Mouse (Mus musculus) MEL (cell line): ENCODE measurements around the gene Mmp9. TPM values are rescaled to one million over a fixed set of nuclear protein-coding genes. Genes with fewer than 3 reads are reported as not detected.

Experiments
- DNase-seq: peaks from one replicate; pipeline ENCODE4 v3.0.0; 2011; ENCODE audit warnings: low read depth, low spot score
- H3K27ac ChIP-seq: 2 replicates; pipeline ENCODE4 v1.5.1; 2012; ENCODE audit warnings: low read depth, mild to moderate bottlenecking, control low read depth, low read length, moderate library complexity; ENCODE audit not compliant: control insufficient read depth
- H3K27me3 ChIP-seq, 2 experiments: fragments of 150-350 bp in 1 of 2; sonication (generic) in 1 of 2; 2 replicates each; pipeline ENCODE4 v1.6.1; 2012; ENCODE audit warnings: low read length in 2 of 2, mild to moderate bottlenecking in 2 of 2, improper control_type of control experiment in 1 of 2, moderate library complexity in 1 of 2; ENCODE audit not compliant: insufficient read depth in 2 of 2, control insufficient read depth in 1 of 2
- H3K36me3 ChIP-seq, 2 experiments: 2 replicates each; pipeline ENCODE4 v1.6.1; 2012 to 2014; ENCODE audit warnings: low read length in 2 of 2, improper control_type of control experiment in 1 of 2, inconsistent platforms in 1 of 2, mild to moderate bottlenecking in 1 of 2; ENCODE audit not compliant: insufficient read depth in 2 of 2, control insufficient read depth in 1 of 2
- H3K4me1 ChIP-seq, 2 experiments: fragments of 150-350 bp in 1 of 2; sonication (generic) in 1 of 2; 2 replicates each; pipeline ENCODE4 v1.6.1; 2012; ENCODE audit warnings: low read length in 2 of 2, improper control_type of control experiment in 1 of 2, mild to moderate bottlenecking in 1 of 2; ENCODE audit not compliant: insufficient read depth in 2 of 2, control insufficient read depth in 1 of 2
- H3K4me3 ChIP-seq, 2 experiments: fragments of 150-350 bp in 1 of 2; sonication (generic) in 1 of 2; 2 replicates each; pipeline ENCODE4 v1.5.1; 2012; ENCODE audit warnings: low read depth in 2 of 2, low read length in 2 of 2, mild to moderate bottlenecking in 2 of 2, moderate library complexity in 2 of 2, control low read depth in 1 of 2, improper control_type of control experiment in 1 of 2; ENCODE audit not compliant: control insufficient read depth in 1 of 2, insufficient read depth in 1 of 2
- H3K79me2 ChIP-seq: 2 replicates; pipeline ENCODE4 v1.6.1; 2012; ENCODE audit warnings: mild to moderate bottlenecking, low read length, moderate library complexity; ENCODE audit not compliant: control insufficient read depth, poor library complexity, insufficient read depth
- H3K9ac ChIP-seq: 2 replicates; pipeline ENCODE4 v1.6.1; 2012; ENCODE audit warnings: low read depth, mild to moderate bottlenecking, control low read depth, low read length, moderate library complexity; ENCODE audit not compliant: control insufficient read depth, poor library complexity, severe bottlenecking
- H3K9me3 ChIP-seq: fragments of 150-350 bp; sonication (generic); replicated peaks from 2 replicates; pipeline ENCODE4 v1.6.1; 2012; ENCODE audit warnings: mild to moderate bottlenecking, low read length, improper control_type of control experiment, moderate library complexity; ENCODE audit not compliant: insufficient read depth
- CHD2 ChIP-seq: IDR thresholded peaks from 2 replicates; pipeline ENCODE4 v1.6.1; 2011; ENCODE audit warnings: low read length, improper control_type of control experiment
- E2F4 ChIP-seq: IDR thresholded peaks from 2 replicates; pipeline ENCODE4 v1.6.1; 2011; ENCODE audit warnings: low read depth, low read length, improper control_type of control experiment, borderline replicate concordance
- ELF1 ChIP-seq: IDR thresholded peaks from 2 replicates; pipeline ENCODE4 v1.6.1; 2014; ENCODE audit warnings: low read depth, mild to moderate bottlenecking, inconsistent platforms, low read length, improper control_type of control experiment, moderate library complexity
- EP300 ChIP-seq, 2 experiments: IDR thresholded peaks; 2 replicates each; pipeline ENCODE4 v1.6.1; 2011; ENCODE audit warnings: improper control_type of control experiment in 2 of 2, low read length in 2 of 2, low read depth in 1 of 2, mild to moderate bottlenecking in 1 of 2
- ETS1 ChIP-seq: IDR thresholded peaks from 2 replicates; pipeline ENCODE4 v1.6.1; 2012; ENCODE audit warnings: low read depth, mild to moderate bottlenecking, inconsistent platforms, low read length, improper control_type of control experiment, moderate library complexity
- GATA1 ChIP-seq: IDR thresholded peaks from 2 replicates; pipeline ENCODE4 v1.6.1; 2011; ENCODE audit warnings: low read depth, low read length, improper control_type of control experiment
- HCFC1 ChIP-seq: IDR thresholded peaks from 2 replicates; pipeline ENCODE4 v1.6.1; 2012; ENCODE audit warnings: low read depth, mild to moderate bottlenecking, inconsistent platforms, low read length, improper control_type of control experiment, moderate library complexity
- MAZ ChIP-seq: IDR thresholded peaks from 2 replicates; pipeline ENCODE4 v1.6.1; 2012; ENCODE audit warnings: low read depth, mild to moderate bottlenecking, inconsistent platforms, low read length, improper control_type of control experiment
- MYB ChIP-seq: IDR thresholded peaks from 2 replicates; pipeline ENCODE4 v1.6.1; 2011; ENCODE audit warnings: mild to moderate bottlenecking, low read depth, low read length, improper control_type of control experiment
- MYC ChIP-seq: IDR thresholded peaks from 2 replicates; pipeline ENCODE4 v1.6.1; 2011; ENCODE audit warnings: low read depth, mild to moderate bottlenecking, low read length, improper control_type of control experiment, moderate library complexity
- NELFE ChIP-seq: IDR thresholded peaks from 2 replicates; pipeline ENCODE4 v1.6.1; 2011; ENCODE audit warnings: low read depth, low read length, improper control_type of control experiment
- NRF1 ChIP-seq: IDR thresholded peaks from 2 replicates; pipeline ENCODE4 v1.6.1; 2014; ENCODE audit warnings: low read depth, mild to moderate bottlenecking, inconsistent platforms, low read length, improper control_type of control experiment, moderate library complexity; ENCODE audit not compliant: poor library complexity, insufficient read depth, severe bottlenecking
- POLR2A ChIP-seq, 2 experiments: IDR thresholded peaks; 2 replicates each; pipeline ENCODE4 v1.6.1; 2011 to 2012; ENCODE audit warnings: low read length in 2 of 2, mild to moderate bottlenecking in 2 of 2, control low read depth in 1 of 2, improper control_type of control experiment in 1 of 2, low read depth in 1 of 2, moderate library complexity in 1 of 2; ENCODE audit not compliant: control insufficient read depth in 1 of 2, insufficient read depth in 1 of 2, poor library complexity in 1 of 2
- RAD21 ChIP-seq: IDR thresholded peaks from 2 replicates; pipeline ENCODE4 v1.6.1; 2011; ENCODE audit warnings: mild to moderate bottlenecking, low read depth, low read length, improper control_type of control experiment
- RCOR1 ChIP-seq: IDR thresholded peaks from 2 replicates; pipeline ENCODE4 v1.6.1; 2012; ENCODE audit warnings: low read depth, mild to moderate bottlenecking, inconsistent platforms, low read length, improper control_type of control experiment
- USF1 ChIP-seq: IDR thresholded peaks from 2 replicates; pipeline ENCODE4 v1.6.1; 2014; ENCODE audit warnings: low read depth, mild to moderate bottlenecking, inconsistent platforms, low read length, improper control_type of control experiment, moderate library complexity
- ZKSCAN1 ChIP-seq: IDR thresholded peaks from 2 replicates; pipeline ENCODE4 v1.6.1; 2012; ENCODE audit warnings: low read depth, mild to moderate bottlenecking, inconsistent platforms, low read length, improper control_type of control experiment, moderate library complexity
- polyA plus RNA-seq, 2 experiments: library from polyadenylated mRNA; stranded (reverse) in 1 of 2; unstranded in 1 of 2; fragments of >175 nt in 1 of 2; fragments of >200 nt in 1 of 2; gene quantifications; 2 replicates each; pipeline versions ENCODE4 v1.2.1 to v1.2.4; 2012; ENCODE audit warnings: low replicate concordance in 2 of 2, low read depth in 1 of 2; ENCODE audit not compliant: insufficient read length in 2 of 2, insufficient read depth in 1 of 2, missing spikeins in 1 of 2
- total RNA-seq: library from RNA; depleted of rRNA; stranded (reverse); fragments of 300-350 nt; gene quantifications from 2 replicates; pipeline ENCODE4 v1.2.3, GENCODE M21; 2012

Mmp9 gene
- total and polyA plus RNA-seq, 3 experiments = 0.19 to 0.23 TPM; not detected in 1

DNA sequence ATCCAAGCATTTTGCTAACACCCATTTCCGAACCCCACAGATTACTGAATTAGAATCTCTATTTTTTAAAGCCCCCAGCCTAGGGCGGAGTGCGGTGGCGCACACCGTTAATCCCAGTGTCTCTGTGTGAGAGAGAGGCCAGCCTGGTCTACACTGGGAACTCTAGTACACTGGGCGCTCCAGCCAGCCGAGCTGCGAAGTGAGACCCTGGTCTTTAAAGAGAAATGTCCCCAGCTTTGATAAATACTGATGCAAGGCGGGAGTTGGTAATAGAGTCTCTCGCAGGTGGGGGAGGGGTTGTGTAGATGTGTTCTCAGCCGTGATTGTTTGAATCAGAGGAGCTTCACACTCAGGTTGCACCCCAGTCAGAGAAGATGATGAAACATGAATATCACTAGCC is 1.5 kb upstream of the Mmp9 start:
- H3K4me3 ChIP-seq = no peak overlapping the region

DNA sequence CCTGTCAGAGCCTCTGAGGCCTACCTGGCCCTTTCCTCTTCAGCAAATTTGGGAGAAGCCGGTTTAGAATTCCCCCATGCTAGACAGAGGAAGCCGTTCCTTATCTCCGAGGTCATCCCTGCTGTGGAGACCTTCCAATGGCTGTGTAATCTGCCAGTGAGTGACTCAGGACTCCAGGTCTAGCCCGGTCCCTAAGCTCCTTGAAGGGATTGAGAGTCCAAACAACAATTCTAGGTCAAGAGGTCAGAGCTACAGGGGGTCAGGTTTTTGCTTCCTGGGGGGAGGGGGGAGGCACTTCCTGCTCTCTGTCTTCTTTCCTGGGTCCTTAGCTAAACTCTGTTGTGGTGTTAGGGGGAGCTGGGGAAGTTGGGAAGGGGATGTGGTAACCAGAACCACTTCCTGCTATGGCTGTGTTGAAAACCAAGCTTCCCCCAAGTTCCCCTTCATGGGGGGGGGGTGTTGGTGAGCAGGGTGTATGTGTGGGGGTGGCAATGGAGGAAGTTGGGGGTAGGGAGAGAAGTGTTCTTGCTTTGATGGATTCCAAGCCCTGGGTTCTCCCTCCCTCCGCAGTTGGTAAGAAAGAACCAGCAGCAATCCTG is 2.2 kb downstream of the Mmp9 start:
- DNase-seq = peak; percentile 82
- H3K27ac ChIP-seq = peak overlapping the region; percentile 47; the same call in 1 of the 2 replicates
- no peaks in the 10 kb centered on the region for H3K79me2 ChIP-seq
- no peaks in the 10 kb centered on the region; a peak in 2 of 4 replicates for H3K27me3 ChIP-seq
- H3K36me3 ChIP-seq = peaks cover 0 to 13% of the 10 kb centered on the region in 2 experiments; a peak in 2 of 4 replicates
- 0 out of 4 replicates have a peak overlapping the region, but pooled peaks of 1 of the 2 experiments have one; percentile 1 for H3K4me3 ChIP-seq
- H3K9ac ChIP-seq = peak overlapping the region; percentile 9; the same call in 1 of the 2 replicates
- H3K4me1 ChIP-seq = peaks cover 0 to 17% of the 10 kb centered on the region in 2 experiments
- H3K9me3 ChIP-seq = no peaks in the 10 kb centered on the region
- TF ChIP-seq RCOR1 = 0 out of 2 replicates have a peak, but pooled peaks have one; percentile 10
- peak; percentile 17; the same call in 1 of the 2 replicates for TF ChIP-seq GATA1
- TF ChIP-seq CHD2 = peak; percentile 45
- TF ChIP-seq EP300 (IDR thresholded peaks at IDR 0.05; ENCODE audit: low read depth in 1 of 2, low read length in 2 of 2) = peak; percentile 6 to 45; a peak in 3 of 4 replicates
- peak; percentile 86; the same call in 1 of the 2 replicates for TF ChIP-seq MAZ
- TF ChIP-seq ELF1 = peak; percentile 48
- TF ChIP-seq NELFE = no peak
- no peak for TF ChIP-seq RAD21
- no peak for TF ChIP-seq E2F4
- TF ChIP-seq HCFC1 = 0 out of 2 replicates have a peak, but pooled peaks have one; percentile 43
- no peak for TF ChIP-seq POLR2A (IDR thresholded peaks at IDR 0.05; ENCODE audit: control insufficient read depth in 1 of 2, insufficient read depth in 1 of 2, low read depth in 1 of 2, low read length in 2 of 2, poor library complexity in 1 of 2)
- 0 out of 2 replicates have a peak, but pooled peaks have one; percentile 45 for TF ChIP-seq ETS1
- no peak for TF ChIP-seq USF1
- no peak for TF ChIP-seq MYB

More for the DNA sequence above, 1.5 kb upstream of the Mmp9 start:
- Histone ChIP-seq H3K9me3 (no peaks in the 10 kb centered on the region), H3K9ac (no peak overlapping the region), H3K36me3 (peaks cover 0 to 13% of the 10 kb centered on the region in 2 experiments; a peak in 2 of 4 replicates), H3K27ac (no peak overlapping the region), H3K79me2 (no peaks in the 10 kb centered on the region), H3K4me1 (peaks cover 0 to 17% of the 10 kb centered on the region in 2 experiments), H3K27me3 (no peaks in the 10 kb centered on the region)
- DNase-seq = no peak
- no peak for TF ChIP-seq NRF1
- no peak for TF ChIP-seq E2F4
- no peak for TF ChIP-seq ZKSCAN1
- TF ChIP-seq MYC = no peak
